ENCODE assay signal across 12 mouse cellular contexts in genomic region chr4:136170401-136170800, GRCm38 (mm10).
"Had no signal": no experiment of that assay in that cellular context is flagged by ENCODE, and none has a peak within 500 bp of the region (broad histone marks: within the 10 kb centered on the region; RNA-seq: fewer than 3 reads in every experiment).

No protein-coding gene starts in this region.

- H3K4me3 ChIP-seq: layer of hippocampus, adult 2 months; midbrain, embryonic 12.5 days; midbrain, embryonic 15.5 days; neural tube, embryonic 13.5 days had no signal

- H3K9ac ChIP-seq: lung, embryonic 14.5 days; midbrain, embryonic 12.5 days; midbrain, embryonic 15.5 days; neural tube, embryonic 13.5 days had no signal

- H3K4me2 ChIP-seq: lung, embryonic 14.5 days; midbrain, embryonic 12.5 days; midbrain, embryonic 15.5 days; neural tube, embryonic 13.5 days had no signal

- DNase-seq: kidney, adult 18-20 months; kidney, postnatal 25 days; layer of hippocampus, adult 9-11 months; lung, embryonic 14.5 days; thymus, adult 18-20 months; thymus, postnatal 36 days had no signal

- H3K27ac ChIP-seq: layer of hippocampus, adult 2 months; macrophage; midbrain, embryonic 12.5 days; midbrain, embryonic 15.5 days; neural tube, embryonic 13.5 days had no signal

- H3K36me3 ChIP-seq: midbrain, embryonic 12.5 days; midbrain, embryonic 15.5 days; neural tube, embryonic 13.5 days had no signal

- ATAC-seq: lung, postnatal 0 days; midbrain, embryonic 15.5 days had no signal

- H3K9me3 ChIP-seq: midbrain, embryonic 12.5 days; midbrain, embryonic 15.5 days; neural tube, embryonic 13.5 days had no signal
